Mouse (Mus musculus): ENCODE data around the gene Grk2. TPM values are rescaled to one million over a fixed set of nuclear protein-coding genes. Genes with fewer than 3 reads are reported as not detected.

The Grk2 gene
- polyA plus RNA-seq, 1 experiment from 2014 or later: 12.8 TPM

DNA sequence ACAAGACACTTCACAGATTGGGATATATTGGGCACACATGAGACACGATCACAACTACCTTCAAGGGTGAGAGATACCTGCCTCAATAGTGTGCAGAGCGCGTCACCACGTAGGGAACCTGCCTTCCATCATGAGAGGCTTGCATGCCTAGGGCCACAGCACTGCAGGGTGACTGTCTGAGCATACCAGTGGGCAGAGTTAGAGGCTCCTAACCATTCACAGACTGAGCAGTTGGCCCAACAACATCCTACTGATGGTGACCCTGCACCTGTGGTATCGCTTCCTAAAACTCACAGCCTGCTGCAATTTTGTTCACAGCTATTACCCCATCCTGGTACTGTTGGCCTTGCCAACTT lies 2.4 kb downstream of the Grk2 start:
- Histone ChIP-seq H3K4me1 (ENCODE audit: control insufficient read depth in 2 of 2, insufficient read depth in 2 of 2, low read length in 2 of 2) (peaks cover 32 to 46% of the 10 kb centered on the region in 2 experiments), H3K36me3 (ENCODE audit: control insufficient read depth, insufficient read depth, low read length) (no peaks in the 10 kb centered on the region), H3K27me3 (ENCODE audit: control insufficient read depth, insufficient read depth, low read length) (no peaks in the 10 kb centered on the region), H3K4me3 (ENCODE audit: control insufficient read depth in 1 of 2, insufficient read depth in 1 of 2, low read depth in 1 of 2, low read length in 2 of 2) (no peak overlapping the region), H3K27ac (replicated peaks in 1 of 2; ENCODE audit: control insufficient read depth in 1 of 2, insufficient read depth in 1 of 2, low read depth in 2 of 2, low read length in 2 of 2) (no peak overlapping the region), H3K4me2 (ENCODE audit: low read length) (0 out of 2 replicates have a peak overlapping the region, but pooled peaks have one; percentile 90), H3K9me3 (ENCODE audit: control insufficient read depth, low read length) (no peaks in the 10 kb centered on the region), H3K9ac (ENCODE audit: low read length) (no peak overlapping the region; the same call in 1 of the 2 replicates)
- ATAC-seq (ENCODE audit: insufficient number of reproducible peaks, insufficient read depth, low FRiP score, low read depth): no peak
- 88% methylated on average over 5 of the region's 5 CpGs for WGBS

DNA sequence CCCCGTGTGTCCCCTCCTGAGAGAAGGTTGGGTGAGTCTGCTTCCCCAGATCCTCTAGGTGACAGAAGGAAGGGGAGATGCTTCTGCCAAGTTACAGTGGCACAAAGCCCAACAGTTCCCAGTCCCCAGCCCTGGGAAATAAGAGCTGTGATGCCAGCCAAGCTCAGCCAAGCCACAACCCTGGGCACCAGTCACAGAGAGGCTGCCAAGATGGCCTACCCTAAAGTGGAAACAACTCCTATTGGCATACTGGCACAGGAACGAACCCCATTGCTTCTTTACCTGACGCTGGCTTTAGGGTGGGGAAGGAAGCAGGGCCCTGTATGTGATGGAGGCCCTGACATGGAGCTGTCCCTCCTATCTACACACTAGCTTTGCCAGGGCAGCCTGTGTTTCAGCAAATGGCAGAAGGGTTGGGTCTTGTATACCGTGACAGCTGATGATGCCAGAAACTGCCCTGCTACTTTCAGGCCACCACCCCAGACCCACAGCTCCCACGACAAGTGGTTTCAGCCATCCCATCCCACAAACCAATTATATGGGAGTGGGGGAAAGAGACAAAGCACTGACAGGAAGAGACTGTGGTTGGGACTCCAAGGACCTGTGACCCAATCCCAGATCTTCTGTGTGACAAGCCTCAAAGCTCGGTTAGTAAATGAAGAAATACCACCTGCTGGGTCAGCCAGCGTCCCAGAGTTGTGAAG lies 2.9 kb downstream of the Grk2 start:
- 59% methylated on average over 7 of the region's 7 CpGs for WGBS
- H3K4me1 ChIP-seq (ENCODE audit: control insufficient read depth in 2 of 2, insufficient read depth in 2 of 2, low read length in 2 of 2): peaks cover 32 to 46% of the 10 kb centered on the region in 2 experiments
- H3K36me3 ChIP-seq (ENCODE audit: control insufficient read depth, insufficient read depth, low read length): 0 out of 2 replicates have a peak, but pooled peaks cover 4% of the 10 kb centered on the region
- no peak overlapping the region for H3K4me3 ChIP-seq (ENCODE audit: control insufficient read depth in 1 of 2, insufficient read depth in 1 of 2, low read depth in 1 of 2, low read length in 2 of 2)
- H3K4me2 ChIP-seq (ENCODE audit: low read length): peak overlapping the region; percentile 53
- no peaks in the 10 kb centered on the region for H3K9me3 ChIP-seq (ENCODE audit: control insufficient read depth, low read length)
- peak overlapping the region; percentile 56 for H3K9ac ChIP-seq (ENCODE audit: low read length)
- no peak for ATAC-seq (ENCODE audit: insufficient number of reproducible peaks, insufficient read depth, low FRiP score, low read depth)
- H3K27me3 ChIP-seq (ENCODE audit: control insufficient read depth, insufficient read depth, low read length): no peaks in the 10 kb centered on the region
- peak overlapping the region; percentile 53 to 73 for H3K27ac ChIP-seq (replicated peaks in 1 of 2; ENCODE audit: control insufficient read depth in 1 of 2, insufficient read depth in 1 of 2, low read depth in 2 of 2, low read length in 2 of 2)

DNA sequence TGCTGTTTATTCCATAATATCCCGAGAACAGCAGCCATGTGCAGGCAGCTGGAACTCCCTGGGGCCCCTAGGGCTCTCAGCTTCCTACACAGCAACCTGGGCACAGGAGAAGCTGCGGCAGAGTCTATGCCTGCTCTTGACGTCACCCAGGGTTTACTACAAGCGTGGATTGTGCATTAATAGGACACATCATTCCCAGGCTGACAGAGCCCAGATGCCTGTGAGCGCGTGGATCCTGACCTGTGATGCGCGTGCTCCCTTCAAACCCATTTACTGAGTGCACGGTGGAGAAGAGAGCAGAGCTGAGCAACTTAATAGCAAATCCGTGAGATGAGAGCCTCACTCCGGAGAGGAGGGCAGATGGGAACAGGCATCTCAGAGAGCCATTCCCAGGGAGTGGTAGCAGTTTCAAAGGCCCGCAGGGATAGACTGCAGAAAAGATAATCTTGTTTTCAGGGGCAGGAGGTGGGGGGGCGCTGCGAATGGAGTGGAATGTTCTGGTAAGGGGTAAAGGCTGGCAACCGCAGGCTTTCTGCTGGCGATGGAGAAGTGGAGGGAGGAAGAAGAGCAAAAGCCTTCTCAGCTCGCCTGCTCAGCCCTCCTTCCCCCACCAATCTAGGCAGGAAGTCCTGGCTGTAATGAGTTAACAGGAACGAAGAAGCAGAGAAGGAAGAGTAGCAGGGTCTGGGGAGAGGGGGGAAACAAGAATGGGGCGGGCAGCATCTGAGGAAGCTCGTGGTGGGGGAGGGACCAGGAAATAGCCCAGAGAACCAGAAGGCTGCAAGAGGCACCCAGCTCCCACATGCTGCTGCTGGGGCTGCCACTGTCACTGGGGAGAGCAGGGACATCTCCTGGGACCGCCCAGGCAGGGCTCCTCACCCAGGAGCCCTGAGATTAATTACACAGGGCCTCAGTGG lies 4.0 kb downstream of the Grk2 start:
- no peaks in the 10 kb centered on the region for H3K9me3 ChIP-seq (ENCODE audit: control insufficient read depth, low read length)
- H3K4me2 ChIP-seq (ENCODE audit: low read length): peak overlapping the region; percentile 53
- H3K4me1 ChIP-seq (ENCODE audit: control insufficient read depth in 2 of 2, insufficient read depth in 2 of 2, low read length in 2 of 2): peaks cover 32 to 46% of the 10 kb centered on the region in 2 experiments
- H3K27ac ChIP-seq (replicated peaks in 1 of 2; ENCODE audit: control insufficient read depth in 1 of 2, insufficient read depth in 1 of 2, low read depth in 2 of 2, low read length in 2 of 2): peak overlapping the region; percentile 70 to 73
- ATAC-seq (ENCODE audit: insufficient number of reproducible peaks, insufficient read depth, low FRiP score, low read depth): no peak
- 0 out of 2 replicates have a peak, but pooled peaks cover 5% of the 10 kb centered on the region for H3K36me3 ChIP-seq (ENCODE audit: control insufficient read depth, insufficient read depth, low read length)
- peak overlapping the region; percentile 56 for H3K9ac ChIP-seq (ENCODE audit: low read length)
- WGBS: 14% methylated on average over 21 of the region's 21 CpGs
- no peaks in the 10 kb centered on the region for H3K27me3 ChIP-seq (ENCODE audit: control insufficient read depth, insufficient read depth, low read length)
- H3K4me3 ChIP-seq (ENCODE audit: control insufficient read depth in 1 of 2, insufficient read depth in 1 of 2, low read depth in 1 of 2, low read length in 2 of 2): no peak overlapping the region

DNA sequence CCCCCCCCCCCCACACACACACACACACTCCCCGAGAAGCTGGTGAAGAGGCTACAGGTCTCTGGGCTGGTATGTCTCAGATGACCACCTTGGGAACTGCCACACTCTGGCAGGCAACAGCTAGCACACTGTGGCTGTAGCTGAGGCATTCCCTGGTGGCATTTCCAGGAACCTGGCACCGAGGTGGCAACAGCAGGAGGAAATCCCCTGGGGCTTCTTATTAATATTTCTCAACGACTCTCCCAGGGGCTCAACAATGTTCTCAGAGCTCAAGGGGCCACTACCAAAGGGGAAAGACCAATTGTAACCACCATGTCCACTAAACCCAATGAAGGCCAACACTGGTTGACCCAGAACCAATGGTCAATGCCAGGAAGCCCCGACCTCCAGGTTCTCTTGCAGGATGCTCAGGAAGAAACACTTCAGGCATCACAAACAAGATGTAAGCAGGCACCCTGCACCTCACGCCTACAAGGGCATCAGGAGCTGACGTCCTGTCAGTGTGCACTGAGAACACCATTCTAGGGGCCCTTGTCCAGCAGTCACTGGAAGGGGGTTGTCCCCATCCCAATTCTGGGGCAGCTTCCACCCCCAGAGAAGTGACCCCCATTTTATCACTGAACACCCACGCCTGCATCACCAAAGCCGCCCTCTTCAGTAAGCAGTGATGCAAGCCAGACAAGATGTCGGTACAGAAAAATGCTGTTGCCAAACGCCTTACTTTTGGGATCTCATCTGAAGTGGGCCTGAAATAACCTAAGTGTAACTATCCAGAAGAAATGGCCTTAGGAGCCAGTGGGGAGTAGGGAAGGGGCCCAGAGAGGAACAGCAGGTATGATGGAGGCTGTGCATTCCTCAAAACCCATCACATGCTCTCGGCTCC lies 4.9 kb downstream of the Grk2 start:
- H3K27ac ChIP-seq (replicated peaks in 1 of 2; ENCODE audit: control insufficient read depth in 1 of 2, insufficient read depth in 1 of 2, low read depth in 2 of 2, low read length in 2 of 2): peak overlapping the region; percentile 70 to 73; a peak in 2 of 4 replicates
- no peaks in the 10 kb centered on the region for H3K9me3 ChIP-seq (ENCODE audit: control insufficient read depth, low read length)
- H3K36me3 ChIP-seq (ENCODE audit: control insufficient read depth, insufficient read depth, low read length): 0 out of 2 replicates have a peak, but pooled peaks cover 5% of the 10 kb centered on the region
- peak overlapping the region; percentile 56; the same call in 1 of the 2 replicates for H3K9ac ChIP-seq (ENCODE audit: low read length)
- H3K4me2 ChIP-seq (ENCODE audit: low read length): peak overlapping the region; percentile 53
- no peaks in the 10 kb centered on the region for H3K27me3 ChIP-seq (ENCODE audit: control insufficient read depth, insufficient read depth, low read length)
- H3K4me1 ChIP-seq (ENCODE audit: control insufficient read depth in 2 of 2, insufficient read depth in 2 of 2, low read length in 2 of 2): peaks cover 32 to 42% of the 10 kb centered on the region in 2 experiments
- WGBS: 56% methylated on average over 11 of the region's 11 CpGs
- H3K4me3 ChIP-seq (ENCODE audit: control insufficient read depth in 1 of 2, insufficient read depth in 1 of 2, low read depth in 1 of 2, low read length in 2 of 2): no peak overlapping the region
- ATAC-seq (ENCODE audit: insufficient number of reproducible peaks, insufficient read depth, low FRiP score, low read depth): no peak

DNA sequence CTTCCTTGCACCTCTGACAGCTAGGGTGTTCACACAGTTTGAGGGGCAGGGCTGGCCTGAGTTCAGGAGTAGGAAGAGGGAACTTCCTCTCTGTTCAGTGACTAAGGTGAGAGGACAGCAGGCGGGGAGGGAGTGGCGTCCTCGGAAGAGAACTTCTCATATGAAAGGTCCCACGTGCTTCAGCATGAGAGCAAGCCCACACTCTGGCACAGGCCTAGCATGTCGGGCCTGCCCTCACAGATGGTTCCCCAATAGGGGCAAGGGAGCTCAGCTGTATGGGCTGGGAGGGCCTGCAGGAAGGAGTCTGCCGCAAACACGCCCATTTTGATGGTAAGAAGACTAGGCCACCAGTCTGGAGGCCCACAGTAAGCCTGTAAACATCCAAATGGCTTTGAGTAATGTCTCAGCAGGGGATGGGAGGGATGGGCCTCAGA lies 5.7 kb downstream of the Grk2 start:
- H3K36me3 ChIP-seq (ENCODE audit: control insufficient read depth, insufficient read depth, low read length): 0 out of 2 replicates have a peak, but pooled peaks cover 5% of the 10 kb centered on the region
- H3K4me3 ChIP-seq (ENCODE audit: control insufficient read depth in 1 of 2, insufficient read depth in 1 of 2, low read depth in 1 of 2, low read length in 2 of 2): no peak overlapping the region
- H3K27me3 ChIP-seq (ENCODE audit: control insufficient read depth, insufficient read depth, low read length): no peaks in the 10 kb centered on the region
- no peak overlapping the region for H3K9ac ChIP-seq (ENCODE audit: low read length)
- no peaks in the 10 kb centered on the region for H3K9me3 ChIP-seq (ENCODE audit: control insufficient read depth, low read length)
- H3K4me2 ChIP-seq (ENCODE audit: low read length): no peak overlapping the region
- peaks cover 32 to 42% of the 10 kb centered on the region in 2 experiments for H3K4me1 ChIP-seq (ENCODE audit: control insufficient read depth in 2 of 2, insufficient read depth in 2 of 2, low read length in 2 of 2)
- WGBS: 52% methylated on average over 7 of the region's 7 CpGs
- no peak overlapping the region for H3K27ac ChIP-seq (replicated peaks in 1 of 2; ENCODE audit: control insufficient read depth in 1 of 2, insufficient read depth in 1 of 2, low read depth in 2 of 2, low read length in 2 of 2)
- ATAC-seq (ENCODE audit: insufficient number of reproducible peaks, insufficient read depth, low FRiP score, low read depth): no peak

DNA sequence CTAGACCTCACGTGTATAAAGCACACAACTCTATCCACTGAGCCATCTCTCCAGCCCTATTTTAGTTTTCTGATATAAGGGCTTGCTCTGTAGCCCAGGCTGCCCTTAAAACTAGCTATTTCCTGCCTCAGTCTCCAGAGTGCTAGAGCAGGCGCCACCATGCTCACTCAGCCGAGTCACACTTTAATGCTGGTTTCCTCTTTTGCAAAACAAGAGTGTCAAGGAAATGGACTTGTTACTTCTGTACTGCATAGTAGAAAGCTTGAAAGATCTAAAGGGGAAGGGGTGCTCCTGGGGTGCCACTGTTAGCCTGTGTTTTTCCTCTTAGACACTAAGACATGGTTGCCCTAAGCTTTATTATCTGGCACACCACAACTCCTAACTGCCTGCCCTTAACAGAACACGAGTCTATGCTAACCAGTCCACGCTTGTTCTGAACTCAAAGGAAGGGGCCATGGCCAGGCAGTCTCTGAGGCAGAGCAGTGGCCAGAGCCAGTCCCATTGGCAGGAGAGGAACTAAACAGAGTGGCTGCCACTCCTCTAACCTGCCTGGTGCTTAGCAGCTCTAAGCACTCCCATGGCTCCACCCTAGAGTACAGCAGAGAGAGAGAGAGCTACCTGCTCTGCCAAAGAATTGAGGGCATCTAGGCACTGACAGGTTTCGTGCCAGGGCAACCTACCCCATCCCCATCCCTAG lies 6.3 kb downstream of the Grk2 start:
- no peak for ATAC-seq (ENCODE audit: insufficient number of reproducible peaks, insufficient read depth, low FRiP score, low read depth)
- Histone ChIP-seq H3K4me1 (ENCODE audit: control insufficient read depth in 2 of 2, insufficient read depth in 2 of 2, low read length in 2 of 2) (peaks cover 30 to 37% of the 10 kb centered on the region in 2 experiments), H3K9me3 (ENCODE audit: control insufficient read depth, low read length) (no peaks in the 10 kb centered on the region), H3K4me3 (ENCODE audit: control insufficient read depth in 1 of 2, insufficient read depth in 1 of 2, low read depth in 1 of 2, low read length in 2 of 2) (no peak overlapping the region), H3K27ac (replicated peaks in 1 of 2; ENCODE audit: control insufficient read depth in 1 of 2, insufficient read depth in 1 of 2, low read depth in 2 of 2, low read length in 2 of 2) (no peak overlapping the region), H3K9ac (ENCODE audit: low read length) (no peak overlapping the region), H3K36me3 (ENCODE audit: control insufficient read depth, insufficient read depth, low read length) (peaks cover 6% of the 10 kb centered on the region; the same call in 1 of the 2 replicates), H3K27me3 (ENCODE audit: control insufficient read depth, insufficient read depth, low read length) (no peaks in the 10 kb centered on the region), H3K4me2 (ENCODE audit: low read length) (no peak overlapping the region)
- 73% methylated on average over 6 of the region's 6 CpGs for WGBS
